Mouse (Mus musculus): Measurements from ENCODE around the gene Madcam1.
A peak's percentile ranks its signal among the peaks of the same experiment; 100 is the strongest.
"Not testable (repeated sequence)": the region's sequence is repeated elsewhere in the genome, so short reads cannot be mapped to it uniquely, and the experiment has no call there.

Gene Madcam1

DNA sequence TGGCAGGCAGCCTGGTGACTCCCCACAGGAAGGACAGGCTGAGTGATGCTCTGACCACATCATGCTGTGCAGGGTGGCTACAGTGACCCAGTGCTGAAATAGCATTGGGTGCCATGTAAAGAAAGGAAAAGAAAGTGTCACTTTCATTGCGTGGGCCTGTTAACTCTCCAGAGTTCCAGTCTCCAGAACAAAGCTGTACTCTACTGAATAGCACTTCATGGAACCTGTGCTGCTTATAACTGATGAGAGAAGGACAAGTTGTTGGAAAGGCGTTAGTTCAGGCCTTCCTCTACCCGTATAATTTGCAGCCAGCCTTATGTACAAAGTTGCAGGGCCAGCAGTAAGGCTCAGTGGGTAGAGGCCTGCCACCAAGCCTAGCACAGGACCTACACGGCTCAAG, 24.4 kb downstream of the Madcam1 start, which contains the start of gene Gzmm:
Gene Gzmm, plus strand, starts transcription at position 301 of the 400 bp plus-strand sequence.
- DNase-seq (ENCODE audit: low spot score in 2 of 2) = no peak

DNA sequence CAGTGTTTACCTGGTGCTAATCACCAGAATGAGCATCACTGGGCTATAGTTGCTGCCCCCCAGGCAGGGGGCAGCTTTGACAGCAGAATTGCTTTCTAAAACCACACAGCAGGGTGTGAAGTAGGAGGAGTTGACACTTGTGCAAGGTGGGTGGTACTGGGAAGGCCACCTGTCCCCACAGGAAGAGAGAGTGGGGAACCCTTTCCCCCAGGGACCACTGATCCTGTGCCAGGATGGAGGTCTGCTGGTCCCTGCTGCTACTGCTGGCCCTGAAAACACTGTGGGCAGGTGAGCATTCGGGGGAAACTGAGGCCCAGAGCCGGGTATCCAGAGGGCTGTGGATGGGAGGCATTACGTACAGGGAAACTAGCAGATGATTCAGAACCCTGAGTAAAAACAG, 24.8 kb downstream of the Madcam1 start:
- DNase-seq (ENCODE audit: low spot score in 2 of 2) = no peak

DNA sequence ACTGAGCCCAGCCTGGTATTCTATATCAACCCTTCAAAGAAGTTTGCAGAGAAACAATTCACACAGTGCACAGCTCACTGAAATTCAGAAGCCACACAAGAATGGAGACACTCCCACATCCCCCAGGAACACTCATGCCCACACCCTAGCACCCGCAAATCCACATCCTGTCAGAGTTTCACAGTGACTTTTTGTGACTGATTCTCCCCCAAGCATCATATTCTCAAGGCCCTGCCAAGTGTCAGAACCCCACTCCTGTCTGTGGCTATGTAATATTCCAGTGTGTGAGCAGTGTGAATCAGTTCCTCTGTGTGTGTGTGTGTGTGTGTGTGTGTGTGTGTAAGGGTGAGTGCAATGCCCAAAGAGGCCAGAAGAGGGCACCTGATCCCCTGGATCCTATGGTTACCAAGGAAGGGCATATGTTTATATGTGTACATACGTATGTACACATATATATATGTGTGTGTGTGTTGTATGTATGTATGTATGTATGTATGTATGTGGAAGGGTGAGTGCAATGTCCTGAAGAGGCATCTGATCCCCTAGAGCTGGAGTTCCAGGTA, 27.7 kb downstream of the Madcam1 start:
- no peak for DNase-seq (ENCODE audit: low spot score in 2 of 2)

DNA sequence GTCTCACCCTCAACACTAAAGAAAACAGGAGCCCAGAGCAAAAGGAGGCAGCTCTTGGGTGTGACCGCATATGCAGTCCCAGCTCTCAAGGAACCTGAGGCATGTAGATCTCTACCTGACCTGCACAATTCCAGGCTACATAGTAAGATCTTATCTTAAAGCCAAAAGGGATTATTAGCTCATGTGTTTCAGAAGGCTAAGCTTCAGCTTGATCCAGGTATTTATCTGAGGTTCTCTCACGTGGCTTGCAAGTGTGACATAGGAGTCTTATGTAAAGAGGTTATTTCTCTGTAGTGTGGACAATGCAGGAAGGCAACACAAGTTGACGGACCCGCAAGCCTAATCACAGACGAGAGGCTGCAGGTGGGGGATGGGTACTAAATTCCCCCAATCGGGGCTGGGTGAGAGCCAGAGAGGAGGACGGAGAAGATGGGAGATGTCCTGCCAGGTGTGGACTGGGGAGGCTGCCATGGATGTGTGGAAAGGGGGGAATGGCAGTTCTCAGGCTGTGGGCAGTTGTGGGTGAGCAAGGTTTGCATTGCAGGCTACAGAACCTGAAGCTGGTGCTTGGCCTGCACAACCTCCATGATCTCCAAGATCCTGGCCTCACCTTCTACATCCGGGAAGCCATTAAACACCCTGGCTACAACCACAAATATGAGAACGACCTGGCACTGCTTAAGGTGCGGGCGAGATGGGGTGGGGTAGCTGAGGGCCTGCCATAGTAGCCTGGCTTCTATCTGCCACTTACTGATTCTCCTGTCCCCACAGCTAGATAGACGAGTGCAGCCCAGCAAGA, 29.4 kb downstream of the Madcam1 start:
- no peak for DNase-seq (ENCODE audit: low spot score in 2 of 2)

DNA sequence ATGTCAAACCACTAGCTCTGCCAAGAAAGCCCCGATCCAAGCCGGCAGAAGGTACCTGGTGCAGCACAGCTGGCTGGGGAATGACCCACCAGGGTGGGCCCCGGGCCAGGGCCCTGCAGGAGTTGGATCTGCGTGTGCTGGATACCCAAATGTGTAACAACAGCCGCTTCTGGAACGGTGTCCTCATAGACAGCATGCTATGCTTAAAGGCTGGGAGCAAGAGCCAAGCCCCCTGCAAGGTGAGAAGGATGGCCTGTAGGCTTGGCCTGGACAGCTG, 30.0 kb downstream of the Madcam1 start:
- DNase-seq (ENCODE audit: low spot score in 2 of 2) = no peak

GRCm38 (mm10) chr10:79695231-79696128, 31.1 kb downstream of the Madcam1 start:
- peak; percentile 66 to 72 for DNase-seq (ENCODE audit: low spot score in 2 of 2)

GRCm38 (mm10) chr10:79696129-79696651, 31.8 kb downstream of the Madcam1 start:
- no peak for DNase-seq (ENCODE audit: low spot score in 2 of 2)

DNA sequence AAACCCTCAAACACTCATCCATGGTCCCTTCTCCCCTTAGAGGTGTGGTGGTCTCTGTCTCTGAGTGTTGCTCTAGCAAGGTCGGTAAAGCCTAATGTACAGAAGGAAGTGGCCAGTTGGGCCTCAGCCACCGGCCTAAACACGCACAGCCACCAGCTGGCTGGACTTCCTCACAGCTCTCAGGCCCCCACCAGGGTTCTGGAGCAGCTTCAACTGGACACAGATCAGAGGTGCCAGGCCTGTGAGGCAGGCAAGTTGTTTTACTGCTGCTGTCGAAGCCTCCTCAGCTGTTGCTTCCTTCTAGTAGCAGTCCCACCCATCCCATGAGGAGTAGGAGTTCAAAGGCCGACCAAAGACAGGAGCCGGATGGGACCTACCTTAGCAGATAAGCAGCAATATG, 33.6 kb downstream of the Madcam1 start:
- DNase-seq (ENCODE audit: low spot score in 2 of 2) = no peak

- no peak for DNase-seq (ENCODE audit: low spot score in 2 of 2)
These were observed 34.1 kb downstream of the Madcam1 start for GRCm38 (mm10) chr10:79698459-79698858.

- DNase-seq (ENCODE audit: low spot score in 2 of 2) = no peak
These were observed 36.3 kb downstream of the Madcam1 start for GRCm38 (mm10) chr10:79700676-79701075.

- DNase-seq (ENCODE audit: low spot score in 2 of 2) = no peak
These were observed 37.2 kb downstream of the Madcam1 start for GRCm38 (mm10) chr10:79701443-79702129.

DNA sequence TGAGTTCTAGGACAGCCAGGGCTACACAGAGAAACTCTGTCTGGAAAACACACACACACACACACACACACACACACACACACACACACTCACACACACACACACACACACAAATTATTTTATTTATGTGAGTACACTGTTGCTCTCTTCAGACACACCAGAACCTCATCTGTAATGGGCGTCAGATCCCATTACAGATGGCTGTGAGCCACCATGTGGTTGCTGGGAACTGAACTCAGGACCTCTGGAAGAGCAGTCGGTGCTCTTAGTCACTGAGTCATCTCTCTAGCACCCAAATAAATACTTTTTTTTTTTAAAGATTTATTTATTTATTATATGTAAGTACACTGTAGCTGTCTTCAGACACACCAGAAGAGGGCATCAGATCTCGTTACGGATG, 38.6 kb downstream of the Madcam1 start:
- not testable (repeated sequence) for DNase-seq (ENCODE audit: low spot score in 2 of 2)

- no peak for DNase-seq (ENCODE audit: low spot score in 2 of 2)
These were observed 39.2 kb downstream of the Madcam1 start for GRCm38 (mm10) chr10:79703541-79703940.

- DNase-seq (ENCODE audit: low spot score in 2 of 2) = peak; percentile 99 to 100
These were observed 40.0 kb downstream of the Madcam1 start, which contains the start of gene Bsg for GRCm38 (mm10) chr10:79704065-79704969. Gene Bsg (plus strand): TSS chr10:79704491.

- DNase-seq (ENCODE audit: low spot score in 2 of 2) = peak in 1 of 2 experiments; percentile 32
These were observed 40.6 kb downstream of the Madcam1 start for GRCm38 (mm10) chr10:79704970-79705360.

DNA sequence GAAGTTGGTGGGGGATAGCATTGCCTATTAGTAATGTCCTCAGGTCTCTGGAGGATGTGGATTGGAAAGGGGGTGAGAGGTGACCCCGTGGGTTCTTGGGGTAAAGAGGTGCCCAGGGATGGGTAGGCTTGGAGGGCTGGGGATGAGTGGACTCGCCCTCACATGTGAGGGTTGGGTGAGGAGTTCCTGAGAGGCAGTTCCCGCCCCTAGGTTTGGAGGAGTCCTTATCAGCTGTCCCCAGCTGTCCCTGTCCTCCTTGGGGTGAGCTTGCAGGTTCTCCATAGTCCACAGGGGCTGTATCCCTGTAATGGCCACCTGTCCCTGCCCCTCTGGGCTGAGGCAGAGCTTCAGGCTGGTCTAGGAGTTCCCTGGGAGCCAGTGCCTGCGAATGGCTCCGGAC, 41.6 kb downstream of the Madcam1 start:
- DNase-seq (ENCODE audit: low spot score in 2 of 2) = peak; percentile 68 to 82

- DNase-seq (ENCODE audit: low spot score in 2 of 2) = no peak
These were observed 42.2 kb downstream of the Madcam1 start for GRCm38 (mm10) chr10:79706406-79707094.

GRCm38 (mm10) chr10:79707162-79707561, 42.8 kb downstream of the Madcam1 start:
- no peak for DNase-seq (ENCODE audit: low spot score in 2 of 2)

GRCm38 (mm10) chr10:79707759-79708158, 43.4 kb downstream of the Madcam1 start:
- no peak for DNase-seq (ENCODE audit: low spot score in 2 of 2)

- DNase-seq (ENCODE audit: low spot score in 2 of 2) = no peak
These were observed 44.3 kb downstream of the Madcam1 start for GRCm38 (mm10) chr10:79708668-79709067.

Measured in spleen, postnatal 36 days (tissue).